Mouse (Mus musculus) limb, embryonic 14.5 days (tissue): ENCODE measurements around the gene Faap20. TPM values are rescaled to one million over a fixed set of nuclear protein-coding genes. Genes with fewer than 3 reads are reported as not detected.

ENCODE experiments used
- ATAC-seq: fragments of 200-750 bp; cut with Nextera tagmentation; 2 replicates; pipeline ENCODE4 v1.8.0; 2017; ENCODE audit warnings: low read depth, moderate number of reproducible peaks, moderate TSS enrichment; ENCODE audit not compliant: low FRiP score
- DNase-seq: peaks from one replicate; pipeline ENCODE4 v3.0.0-alpha.2; 2015; ENCODE audit warnings: low spot score
- H3K27ac ChIP-seq: fragments of 300-500 bp; sonication (generic); replicated peaks from 2 replicates; pipeline ENCODE4 v1.5.1; 2014; ENCODE audit warnings: low read depth, mild to moderate bottlenecking, low read length, moderate library complexity, mixed read lengths
- H3K27me3 ChIP-seq: fragments of 300-500 bp; sonication (generic); 2 replicates; pipeline ENCODE4 v1.6.1; 2014; ENCODE audit warnings: low read length, mixed read lengths; ENCODE audit not compliant: control insufficient read depth, insufficient read depth
- H3K36me3 ChIP-seq: fragments of 300-500 bp; sonication (generic); 2 replicates; pipeline ENCODE4 v1.6.1; 2014; ENCODE audit warnings: mild to moderate bottlenecking, low read length, moderate library complexity, mixed read lengths; ENCODE audit not compliant: control insufficient read depth, insufficient read depth
- H3K4me1 ChIP-seq: fragments of 300-500 bp; sonication (generic); 2 replicates; pipeline ENCODE4 v1.6.1; 2014; ENCODE audit warnings: antibody characterized with exemption, low read length, mixed read lengths; ENCODE audit not compliant: control insufficient read depth, insufficient read depth
- H3K4me2 ChIP-seq: fragments of 300-500 bp; sonication (generic); replicated peaks from 2 replicates; pipeline ENCODE4 v1.6.1; 2014; ENCODE audit warnings: low read depth, mild to moderate bottlenecking, low read length, moderate library complexity; ENCODE audit not compliant: severe bottlenecking
- H3K4me3 ChIP-seq: fragments of 300-500 bp; sonication (generic); replicated peaks from 2 replicates; pipeline ENCODE4 v1.5.1; 2014; ENCODE audit warnings: low read length
- H3K9ac ChIP-seq: fragments of 300-500 bp; sonication (generic); 2 replicates; pipeline ENCODE4 v1.6.1; 2014; ENCODE audit warnings: mild to moderate bottlenecking, low read depth, low read length, moderate library complexity; ENCODE audit not compliant: severe bottlenecking
- H3K9me3 ChIP-seq: fragments of 300-500 bp; sonication (generic); 2 replicates; pipeline ENCODE4 v1.6.1; 2016; ENCODE audit warnings: low read length; ENCODE audit not compliant: control insufficient read depth
- POLR2A ChIP-seq: fragments of 200-500 bp; IDR thresholded peaks from 2 replicates; pipeline ENCODE4 v1.8.0; 2012; ENCODE audit warnings: inconsistent platforms, mild to moderate bottlenecking, moderate library complexity, borderline replicate concordance; ENCODE audit not compliant: insufficient read depth, insufficient read length; ENCODE audit errors: extremely low read depth
- WGBS: fragments of 180-500 bp; shearing (Covaris S2); extraction: QIAGEN DNeasy Blood & Tissue Kit; methylation state at CpG from one replicate; pipeline ENCODE4 v1.1.7; 2014; 5-methylcytosine and 5-hydroxymethylcytosine counted together
- polyA plus RNA-seq, 2 experiments: library from polyadenylated mRNA; depleted of rRNA in 1 of 2; stranded (reverse) in 1 of 2; unstranded in 1 of 2; fragments of >200 nt; fragmentation: Nextera tagmentation in 1 of 2; extraction: Ambion mirVana in 1 of 2; gene quantifications; 2 replicates each; pipeline versions ENCODE4 v1.2.1 to v1.2.3; 2012 to 2014

The Faap20 gene
- polyA plus RNA-seq, 2 experiments = 64.6 to 72.5 TPM

DNA sequence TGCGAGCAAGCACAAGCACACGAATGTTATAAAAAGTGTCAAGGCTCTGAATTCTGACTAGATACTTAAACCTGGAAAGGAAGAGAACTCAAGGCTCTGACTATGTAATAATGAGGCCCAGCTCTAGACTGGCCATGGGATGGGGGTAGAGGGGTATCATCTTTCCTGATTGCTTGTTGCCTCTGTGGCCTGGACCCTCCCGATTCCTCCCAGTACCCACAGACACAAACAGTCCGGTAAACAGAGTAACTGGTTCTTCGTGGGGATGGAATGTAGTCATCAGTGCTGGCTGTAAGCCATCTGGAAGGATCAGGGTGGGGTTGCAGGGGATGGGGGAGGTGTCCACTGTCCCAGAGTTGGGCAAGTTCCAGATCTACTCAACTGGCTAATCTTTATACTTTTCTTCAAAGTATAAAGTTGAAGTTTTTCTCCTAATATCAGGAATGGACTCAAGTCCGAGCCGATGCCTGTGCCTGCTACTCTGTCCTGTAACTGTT lies 17.5 kb downstream of the Faap20 start:
- no peak overlapping the region for H3K9ac ChIP-seq
- 57% methylated on average over 7 of the region's 7 CpGs for WGBS
- peak overlapping the region; percentile 2; the same call in 1 of the 2 replicates for H3K27ac ChIP-seq
- H3K36me3 ChIP-seq = no peaks in the 10 kb centered on the region
- TF ChIP-seq POLR2A = no peak
- ATAC-seq = no peak
- no peak overlapping the region for H3K4me3 ChIP-seq
- DNase-seq = no peak
- no peaks in the 10 kb centered on the region for H3K27me3 ChIP-seq
- H3K4me2 ChIP-seq = no peak overlapping the region
- peaks cover 15% of the 10 kb centered on the region for H3K4me1 ChIP-seq
- H3K9me3 ChIP-seq = no peaks in the 10 kb centered on the region

DNA sequence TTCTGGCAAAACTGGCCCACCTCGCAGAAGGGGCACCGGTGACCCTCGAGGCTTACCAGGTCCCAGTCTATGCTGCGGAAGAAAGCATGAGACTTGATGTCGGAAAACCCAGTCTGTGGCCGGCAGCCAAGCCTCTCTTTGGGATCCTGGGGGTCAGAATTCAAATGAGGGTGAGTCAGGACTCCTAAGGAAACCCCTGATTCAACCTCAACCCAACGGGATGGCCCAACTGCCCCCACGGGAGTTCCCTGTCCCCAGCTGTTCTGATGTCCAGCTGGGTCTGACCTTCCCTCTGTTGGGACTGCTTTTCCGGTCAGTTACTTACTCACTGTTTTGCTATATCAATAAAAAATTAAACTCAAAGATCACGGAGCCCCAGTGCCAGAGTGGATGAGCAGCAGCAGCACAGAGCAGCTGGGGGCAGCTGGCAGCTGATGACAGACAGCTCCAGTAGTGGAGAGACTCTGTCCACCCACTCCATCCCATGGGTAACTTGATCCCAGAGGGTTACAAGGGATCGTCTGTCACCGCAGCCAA lies 18.1 kb downstream of the Faap20 start:
- peak overlapping the region; percentile 2; the same call in 1 of the 2 replicates for H3K27ac ChIP-seq

DNA sequence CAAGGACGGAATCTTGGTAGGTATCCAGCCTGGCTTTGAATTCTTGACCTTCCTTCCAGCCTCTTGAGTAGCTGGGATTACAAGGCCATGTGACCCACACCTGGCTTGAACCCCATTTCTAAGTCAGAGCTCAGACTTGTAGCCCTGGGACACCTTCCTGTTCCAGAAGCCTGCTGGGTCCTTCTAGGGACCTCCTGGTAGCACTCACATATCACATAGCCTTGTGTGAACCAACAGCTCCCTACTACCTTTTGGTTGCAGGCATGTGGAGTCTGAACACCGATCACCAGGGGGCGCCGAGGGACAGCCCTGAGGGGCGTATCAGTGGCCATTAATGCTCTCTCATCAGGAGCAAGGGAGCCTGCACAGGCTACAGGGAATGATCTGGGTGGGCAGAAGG lies 18.8 kb downstream of the Faap20 start:
- Histone ChIP-seq H3K36me3 (no peaks in the 10 kb centered on the region), H3K9me3 (no peaks in the 10 kb centered on the region), H3K4me3 (no peak overlapping the region), H3K4me1 (peaks cover 15% of the 10 kb centered on the region), H3K27ac (no peak overlapping the region; the same call in 1 of the 2 replicates), H3K9ac (no peak overlapping the region), H3K4me2 (no peak overlapping the region), H3K27me3 (no peaks in the 10 kb centered on the region)
- ATAC-seq = peak; percentile 46
- peak; percentile 70 for DNase-seq
- TF ChIP-seq POLR2A = no peak
- WGBS = 39% methylated on average over 5 of the region's 5 CpGs

More for the DNA sequence above, 18.1 kb downstream of the Faap20 start:
- H3K27me3 ChIP-seq = no peaks in the 10 kb centered on the region
- no peak for TF ChIP-seq POLR2A
- peak; percentile 62 for DNase-seq
- no peak overlapping the region for H3K4me3 ChIP-seq
- peak; percentile 86 for ATAC-seq
- WGBS = 55% methylated on average over 12 of the region's 12 CpGs
- no peaks in the 10 kb centered on the region for H3K9me3 ChIP-seq
- H3K36me3 ChIP-seq = no peaks in the 10 kb centered on the region
- no peak overlapping the region for H3K4me2 ChIP-seq
- no peak overlapping the region for H3K9ac ChIP-seq
- peaks cover 15% of the 10 kb centered on the region for H3K4me1 ChIP-seq

DNA sequence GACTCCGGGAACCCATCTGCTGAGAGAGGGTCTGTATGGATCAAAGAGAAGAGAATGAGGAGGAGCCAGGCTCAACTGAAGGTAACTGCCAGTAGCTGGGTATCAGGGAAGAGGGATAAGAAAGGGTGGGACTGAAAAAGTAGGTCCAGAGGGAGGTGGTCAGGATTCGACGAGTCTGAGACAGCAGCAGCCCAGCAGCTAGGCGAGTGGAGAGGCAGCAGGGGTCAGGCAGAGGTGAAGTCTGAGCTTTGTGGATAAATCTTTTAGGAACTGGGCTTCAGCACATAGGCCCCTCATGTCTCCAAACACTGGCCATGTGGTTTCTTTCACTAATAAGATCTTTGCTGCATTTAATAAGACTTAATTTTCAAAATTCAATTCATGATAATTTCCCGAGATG lies 24.8 kb downstream of the Faap20 start:
- H3K9me3 ChIP-seq = no peaks in the 10 kb centered on the region
- ATAC-seq (no peak), DNase-seq (no peak)
- 33% methylated on average over 5 of the region's 5 CpGs for WGBS
- H3K9ac ChIP-seq = no peak overlapping the region
- no peaks in the 10 kb centered on the region for H3K27me3 ChIP-seq
- no peaks in the 10 kb centered on the region for H3K36me3 ChIP-seq
- no peak overlapping the region for H3K4me3 ChIP-seq
- TF ChIP-seq POLR2A = no peak
- no peak overlapping the region for H3K4me2 ChIP-seq
- H3K4me1 ChIP-seq = peaks cover 12% of the 10 kb centered on the region
- H3K27ac ChIP-seq = no peak overlapping the region; the same call in 1 of the 2 replicates

DNA sequence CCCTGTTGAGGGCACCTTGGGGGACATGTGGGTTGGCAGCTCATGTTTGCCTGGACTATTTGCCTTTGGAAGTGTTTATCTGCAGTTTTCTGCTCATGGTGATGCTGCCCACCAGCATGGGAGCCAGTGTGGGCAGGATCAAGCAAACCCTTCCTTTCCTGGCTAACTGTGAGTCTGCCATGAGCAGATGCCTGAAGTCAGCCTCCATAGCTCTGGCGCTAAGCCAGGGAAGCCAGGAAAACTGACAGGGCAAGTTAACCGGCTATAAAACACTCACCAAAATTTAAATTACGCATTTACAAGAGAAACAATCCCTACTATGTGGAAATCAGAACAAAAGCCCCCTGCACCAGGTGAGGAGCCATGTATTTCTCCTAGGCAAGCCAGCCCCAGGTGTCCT lies 25.2 kb downstream of the Faap20 start:
- H3K9me3 ChIP-seq = no peaks in the 10 kb centered on the region
- DNase-seq (no peak), ATAC-seq (no peak)
- H3K27me3 ChIP-seq = no peaks in the 10 kb centered on the region
- H3K27ac ChIP-seq = peak overlapping the region; percentile 46; the same call in 1 of the 2 replicates
- 30% methylated on average over 3 of the region's 3 CpGs for WGBS
- H3K36me3 ChIP-seq = no peaks in the 10 kb centered on the region
- no peak overlapping the region for H3K4me3 ChIP-seq
- peaks cover 13% of the 10 kb centered on the region for H3K4me1 ChIP-seq
- TF ChIP-seq POLR2A = no peak
- no peak overlapping the region for H3K9ac ChIP-seq
- no peak overlapping the region for H3K4me2 ChIP-seq
